Mouse (Mus musculus): Measurements from ENCODE around the gene Nck2.
A peak's percentile ranks its signal among the peaks of the same experiment; 100 is the strongest.
"Not testable (repeated sequence)": the region's sequence is repeated elsewhere in the genome, so short reads cannot be mapped to it uniquely, and the experiment has no call there.

Nck2 gene

DNA sequence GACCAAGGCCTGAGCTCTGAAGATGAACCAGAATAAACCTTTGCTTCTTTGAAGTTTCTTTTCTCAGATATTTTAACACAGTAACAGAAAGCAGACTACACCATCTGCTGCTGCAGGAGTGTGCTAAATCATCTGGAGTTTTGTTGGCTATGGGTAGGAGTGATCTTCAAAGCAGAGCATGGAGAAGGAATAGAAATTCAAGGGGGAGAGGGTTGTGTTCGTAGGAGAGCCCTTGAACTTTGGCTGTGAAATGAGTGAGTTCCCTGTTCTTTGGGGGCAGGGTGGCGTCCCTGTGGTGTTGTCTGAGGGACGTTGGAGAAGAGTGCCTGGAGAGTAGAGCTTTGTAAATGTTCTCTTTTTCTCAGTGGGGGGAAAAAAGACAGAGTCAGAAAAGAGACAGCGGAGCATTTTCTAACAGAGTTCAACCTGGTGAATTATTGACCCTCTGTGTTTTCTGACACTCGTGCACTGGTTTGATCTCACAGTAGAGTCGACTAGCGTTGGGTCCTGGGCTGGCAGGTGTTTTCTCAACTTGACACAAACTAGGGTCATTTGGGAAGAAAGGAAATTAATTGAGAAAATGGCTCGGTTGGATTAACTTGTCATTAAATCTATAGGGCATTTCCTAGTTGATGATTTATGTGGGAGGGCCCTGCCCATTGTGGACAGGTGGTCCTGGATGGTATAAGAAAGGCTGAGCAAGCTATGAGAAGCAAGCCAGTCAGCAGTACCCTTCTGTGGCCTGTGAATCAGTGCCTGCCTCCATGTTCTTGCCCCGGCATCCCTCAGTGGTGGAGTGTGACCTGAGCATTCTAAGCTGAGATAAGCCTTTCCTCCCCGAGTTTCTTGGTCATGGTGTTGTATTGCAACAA, 57.8 kb downstream of the Nck2 start:
- no peak for DNase-seq (ENCODE audit: low spot score in 2 of 2)

DNA sequence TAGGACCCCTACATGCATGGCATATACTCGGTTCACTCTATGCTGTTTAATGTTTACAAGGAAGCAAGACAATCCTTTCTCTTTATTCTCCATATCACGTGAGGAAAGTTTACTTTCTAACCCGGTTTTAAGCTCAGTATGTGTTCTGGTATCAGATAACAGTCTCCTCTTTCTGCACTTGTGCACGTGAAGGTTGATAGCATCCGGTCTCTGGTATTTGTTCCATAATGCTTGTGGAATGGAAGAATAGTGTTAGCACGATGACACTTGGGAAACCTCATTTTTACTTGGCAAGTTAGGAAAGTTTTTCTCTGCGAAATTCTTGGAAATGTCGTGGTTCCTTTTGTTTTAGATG, 58.4 kb downstream of the Nck2 start:
- DNase-seq (ENCODE audit: low spot score in 2 of 2) = no peak

DNA sequence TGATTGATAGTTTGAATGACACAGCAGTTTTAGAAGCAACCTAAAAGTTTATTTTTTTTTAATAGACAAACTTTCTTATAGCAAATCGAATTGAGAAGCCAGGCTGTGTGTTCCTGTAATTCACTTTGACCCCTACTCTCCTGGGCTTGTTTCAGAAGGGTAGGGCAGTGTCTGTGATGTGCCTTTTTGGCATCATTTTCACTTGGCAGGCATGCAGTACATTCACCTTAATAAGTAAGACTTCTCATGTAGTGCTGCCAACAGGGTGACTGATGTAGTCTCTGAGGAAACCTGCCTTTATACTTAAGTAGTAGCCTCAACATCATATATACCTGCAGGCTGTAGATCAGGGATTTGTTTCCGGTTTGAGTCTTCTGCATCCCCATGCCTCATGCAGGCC, 58.9 kb downstream of the Nck2 start:
- no peak for DNase-seq (ENCODE audit: low spot score in 2 of 2)

DNA sequence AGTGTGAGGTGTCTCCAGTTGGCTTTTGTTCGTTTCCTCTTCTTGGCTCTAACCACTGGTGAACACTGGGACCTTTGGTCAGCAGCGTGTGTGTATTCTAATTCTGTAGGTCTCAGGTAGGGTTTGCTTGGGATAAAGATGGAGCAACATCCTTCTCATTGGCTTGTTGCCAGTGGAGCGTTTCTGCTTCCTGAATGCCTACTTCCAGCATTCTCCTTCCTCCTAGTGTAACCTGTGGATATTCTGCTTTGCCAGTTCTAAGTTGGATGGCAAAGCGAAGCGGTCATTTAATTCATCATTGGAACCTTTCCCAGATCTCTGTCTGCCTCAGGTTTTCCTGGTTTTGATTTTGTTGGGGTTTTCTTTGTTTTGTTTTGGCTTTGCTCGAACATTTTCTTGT, 59.3 kb downstream of the Nck2 start:
- no peak for DNase-seq (ENCODE audit: low spot score in 2 of 2)

DNA sequence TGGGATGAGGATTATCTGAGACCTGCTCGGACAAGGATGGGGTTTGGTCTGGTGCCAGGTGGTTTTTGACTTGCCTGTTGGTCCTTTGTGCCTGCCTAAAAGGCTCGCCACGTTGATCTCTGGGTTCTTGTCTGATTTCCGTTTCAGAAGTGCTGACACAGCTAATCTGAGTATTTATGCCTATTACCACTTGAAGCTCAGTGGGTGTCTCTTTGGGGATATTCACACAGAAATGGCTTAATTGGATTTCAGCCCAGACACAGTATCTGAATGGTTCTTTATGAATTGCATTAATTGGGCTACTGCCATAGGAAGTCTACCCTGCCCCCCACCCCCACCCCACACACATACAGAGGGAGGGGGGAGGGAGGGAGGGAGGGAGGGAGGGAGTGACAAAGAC, 59.9 kb downstream of the Nck2 start:
- DNase-seq (ENCODE audit: low spot score in 2 of 2) = no peak

DNA sequence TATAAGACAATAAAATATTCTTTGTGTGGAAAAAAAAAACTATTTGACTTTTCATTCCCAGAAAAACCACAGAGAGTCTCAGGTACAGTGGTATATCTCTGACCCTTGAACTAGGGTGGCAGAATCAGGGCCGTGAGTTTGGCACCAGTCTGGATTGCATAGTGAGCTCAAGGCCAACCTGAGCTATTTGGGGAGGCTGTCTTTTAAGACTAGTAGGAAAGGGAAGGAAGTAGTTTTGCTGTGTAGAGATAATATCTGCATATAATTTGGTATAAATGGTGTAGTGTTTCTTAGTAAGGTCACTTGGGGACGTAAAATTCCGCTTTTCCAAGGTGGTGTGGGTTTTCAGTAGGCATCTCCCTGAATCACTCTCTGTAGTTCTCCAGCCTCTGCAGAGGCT, 62.3 kb downstream of the Nck2 start:
- DNase-seq (ENCODE audit: low spot score in 2 of 2) = no peak

DNA sequence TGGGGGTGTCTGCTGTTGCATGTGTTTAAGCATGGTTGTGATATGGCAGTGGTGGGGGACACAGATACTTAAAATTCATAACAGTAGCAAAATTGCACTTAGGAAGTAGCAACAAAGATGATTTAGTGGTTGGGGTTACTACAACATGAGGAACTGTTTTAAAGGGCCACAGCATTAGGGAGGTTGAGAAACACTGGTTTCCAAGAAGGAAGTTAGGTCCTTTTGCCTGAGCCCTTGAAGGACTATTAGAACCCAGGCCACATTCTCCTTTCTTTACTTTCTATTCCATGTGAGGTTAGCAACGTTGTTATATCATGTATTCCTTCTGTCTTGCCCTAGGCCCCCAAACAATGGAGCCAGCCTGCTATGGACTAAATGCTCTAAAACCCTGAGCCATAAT, 63.4 kb downstream of the Nck2 start:
- no peak for DNase-seq (ENCODE audit: low spot score in 2 of 2)

DNA sequence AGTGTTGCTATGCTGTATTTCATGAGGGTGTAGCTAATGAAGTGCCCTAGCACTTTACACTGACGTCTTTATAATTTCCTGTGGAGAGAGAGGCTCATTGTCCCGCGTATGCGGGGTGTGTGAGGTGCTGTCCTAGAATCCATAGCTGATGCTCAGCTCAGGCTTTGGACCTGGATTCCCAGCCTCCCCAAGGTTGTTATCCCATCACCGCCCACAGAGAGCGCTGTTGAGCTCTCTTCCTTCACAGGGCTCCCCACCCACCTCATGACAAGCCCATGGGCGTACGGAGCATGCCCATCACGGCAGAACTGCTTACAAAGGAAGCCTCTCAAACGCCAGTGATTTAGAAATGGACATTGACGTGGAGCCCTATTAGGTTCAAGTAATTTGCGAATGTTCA, 66.9 kb downstream of the Nck2 start:
- no peak for DNase-seq (ENCODE audit: low spot score in 2 of 2)

DNA sequence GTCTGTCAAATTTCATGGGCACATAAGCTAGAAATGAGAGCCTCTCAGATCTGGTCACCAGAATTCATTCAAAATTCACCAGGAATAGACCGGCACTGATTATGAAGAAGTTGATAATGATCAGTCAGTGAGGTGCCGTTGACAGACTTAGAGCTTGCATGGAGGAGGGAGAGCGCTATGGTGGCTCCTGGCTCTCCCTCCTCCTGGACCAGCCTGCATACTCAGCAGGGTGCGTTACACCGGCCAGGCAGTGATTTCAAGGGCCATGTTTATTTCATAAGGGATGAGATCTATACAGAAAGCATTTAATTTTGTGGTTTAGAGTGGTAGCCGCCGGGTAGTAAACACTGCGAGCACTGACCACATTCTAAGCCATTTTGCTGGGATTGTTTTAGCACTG, 67.3 kb downstream of the Nck2 start:
- no peak for DNase-seq (ENCODE audit: low spot score in 2 of 2)

DNA sequence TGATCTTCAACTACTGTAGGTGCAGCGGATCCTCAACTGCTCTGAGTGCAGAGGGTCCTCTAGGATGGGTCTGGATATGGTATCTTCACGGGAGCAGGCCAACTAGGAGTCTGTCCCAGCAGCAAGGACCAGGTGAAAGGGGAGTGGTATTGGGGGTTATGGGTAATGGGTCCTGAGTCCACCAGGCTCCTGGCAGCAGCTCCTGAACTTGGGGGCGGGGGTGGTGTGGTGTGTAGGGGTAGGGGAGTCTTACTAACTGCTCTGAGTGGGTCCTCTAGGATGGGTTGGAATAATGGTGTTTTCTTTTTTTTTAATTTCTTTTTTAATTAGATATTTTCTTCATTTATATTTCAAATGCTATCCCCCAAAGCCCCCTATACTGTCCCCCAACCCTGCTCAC, 73.0 kb downstream of the Nck2 start:
- no peak for DNase-seq (ENCODE audit: low spot score in 2 of 2)

DNA sequence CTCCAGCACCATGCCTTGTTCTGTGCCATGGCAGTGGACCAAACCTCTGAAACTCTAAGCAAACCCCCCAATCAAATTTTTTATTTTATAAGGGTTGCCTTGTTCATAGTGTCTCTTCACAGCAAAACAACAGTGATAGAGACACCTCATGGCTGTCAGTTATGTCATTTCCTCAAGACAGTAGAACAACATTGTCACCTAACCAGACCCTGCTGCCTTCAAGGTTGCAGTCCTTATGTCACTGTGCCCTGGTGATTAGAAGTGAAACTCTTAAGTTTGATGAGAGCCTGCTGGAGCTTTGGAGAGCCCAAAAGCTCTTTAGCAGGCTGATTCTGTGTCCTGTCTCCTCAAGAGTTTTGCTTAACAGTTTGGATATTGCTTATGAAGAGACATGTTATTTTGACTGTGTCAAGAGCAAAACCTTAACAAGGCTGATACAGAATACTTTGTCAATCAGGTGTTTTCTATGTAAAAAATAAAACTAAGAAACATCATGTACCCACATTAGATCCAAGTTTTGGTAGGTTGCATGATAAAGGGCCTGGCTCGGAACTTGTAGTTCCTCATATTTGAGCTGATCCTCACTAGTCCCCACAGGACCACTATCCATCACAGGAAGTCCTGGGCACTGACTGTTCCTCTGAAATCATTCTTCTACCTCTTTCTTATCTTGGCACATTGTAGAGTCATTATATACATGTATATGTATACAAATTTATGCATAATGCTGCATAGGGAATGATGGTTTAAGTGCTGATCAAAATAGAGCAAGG, 76.0 kb downstream of the Nck2 start:
- no peak for DNase-seq (ENCODE audit: low spot score in 2 of 2)

DNA sequence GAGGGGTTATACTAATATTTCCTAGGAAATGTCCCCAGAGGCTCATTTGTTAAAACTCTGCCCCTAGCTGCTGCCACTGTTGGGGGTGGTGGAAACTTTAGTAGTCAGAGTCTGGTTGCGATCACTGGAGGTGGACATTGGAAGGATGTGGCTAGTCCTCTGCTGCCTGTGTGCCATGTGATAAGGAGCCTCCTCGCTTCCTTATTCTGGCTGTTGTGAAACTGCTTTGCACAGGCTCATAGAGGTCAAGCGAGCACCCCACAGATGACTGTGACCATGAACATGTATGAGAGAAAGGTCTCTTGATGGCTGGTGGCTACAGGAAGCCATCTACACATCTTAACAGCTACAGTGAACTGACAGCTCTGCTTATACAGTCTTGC, 76.6 kb downstream of the Nck2 start:
- DNase-seq (ENCODE audit: low spot score in 2 of 2) = peak in 1 of 2 experiments; percentile 17

DNA sequence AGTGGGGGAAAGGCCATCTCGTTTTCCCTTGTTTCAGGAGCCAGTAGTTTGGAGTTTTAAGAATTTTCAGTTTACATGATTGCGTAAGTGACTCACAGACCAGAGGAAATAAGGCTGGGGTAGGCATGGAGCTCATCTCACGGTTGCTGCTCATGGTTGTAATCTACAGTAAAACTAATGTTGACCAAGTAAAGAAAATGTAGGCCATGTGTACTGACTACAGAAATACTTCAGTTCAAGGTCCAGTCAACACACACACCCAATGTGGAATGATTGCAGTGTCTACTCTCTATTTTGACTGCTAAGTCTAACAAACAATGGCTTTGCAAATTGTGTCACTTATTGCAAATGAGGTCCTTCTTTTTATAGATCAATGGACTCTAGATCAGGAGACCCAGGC, 77.1 kb downstream of the Nck2 start:
- no peak for DNase-seq (ENCODE audit: low spot score in 2 of 2)

DNA sequence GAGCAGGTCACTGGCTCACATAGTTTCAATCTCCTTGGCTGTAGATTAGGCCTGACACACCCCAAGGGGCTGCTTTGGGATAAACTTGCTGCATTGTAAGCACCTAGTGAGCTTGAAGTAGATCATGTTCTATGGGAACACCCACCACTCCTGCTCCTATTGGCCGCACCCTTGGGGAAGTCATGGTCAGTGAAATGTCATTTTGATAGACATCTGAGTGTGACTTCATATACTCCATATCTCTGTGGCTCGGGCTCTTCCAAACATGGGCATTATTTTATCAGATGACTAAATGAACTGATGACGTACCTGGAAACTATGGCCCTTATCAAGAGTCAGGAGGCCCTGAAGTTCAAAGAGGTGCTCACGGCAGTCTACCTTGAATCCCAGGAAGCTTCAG, 77.6 kb downstream of the Nck2 start:
- DNase-seq (ENCODE audit: low spot score in 2 of 2) = no peak

DNA sequence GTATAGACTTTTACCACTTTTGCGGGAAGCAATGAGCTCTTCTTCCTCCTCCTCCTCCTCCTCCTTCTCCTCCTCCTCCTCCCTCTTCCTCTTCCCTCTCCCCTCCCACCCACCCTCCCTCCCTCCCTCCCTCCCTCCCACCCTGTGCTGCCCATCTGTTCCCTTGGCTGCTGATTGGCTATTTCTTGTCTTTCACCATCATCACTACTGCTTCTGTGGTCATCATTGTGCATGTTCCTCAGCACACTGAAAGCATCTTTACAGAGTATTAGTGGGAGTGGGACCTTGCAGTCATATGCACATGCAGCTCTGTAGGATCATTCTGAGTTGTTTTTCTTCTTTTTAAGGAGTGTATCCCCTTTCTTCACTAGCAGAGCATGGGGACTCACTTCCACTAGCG, 78.6 kb downstream of the Nck2 start:
- no peak for DNase-seq (ENCODE audit: low spot score in 2 of 2)

DNA sequence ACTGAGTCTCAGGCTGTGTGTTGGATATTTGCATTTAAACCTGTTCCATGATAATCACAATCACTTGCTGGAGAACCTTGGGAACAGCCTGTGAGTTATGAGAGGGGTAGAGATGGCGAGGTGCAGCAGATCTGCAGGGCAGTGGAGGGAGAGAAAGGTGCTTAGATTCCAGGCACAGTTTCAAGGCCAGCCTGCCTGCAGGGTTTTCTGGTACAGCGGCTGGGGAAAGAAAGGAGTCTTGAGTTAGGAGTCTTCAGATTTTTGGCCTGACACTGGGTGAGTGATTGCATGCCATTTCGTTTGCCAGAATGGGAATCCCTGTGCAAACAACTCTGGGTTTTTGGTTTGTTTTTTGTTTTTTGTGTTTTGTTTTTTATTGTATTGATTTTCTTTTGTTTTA, 80.0 kb downstream of the Nck2 start:
- DNase-seq (ENCODE audit: low spot score in 2 of 2) = no peak

DNA sequence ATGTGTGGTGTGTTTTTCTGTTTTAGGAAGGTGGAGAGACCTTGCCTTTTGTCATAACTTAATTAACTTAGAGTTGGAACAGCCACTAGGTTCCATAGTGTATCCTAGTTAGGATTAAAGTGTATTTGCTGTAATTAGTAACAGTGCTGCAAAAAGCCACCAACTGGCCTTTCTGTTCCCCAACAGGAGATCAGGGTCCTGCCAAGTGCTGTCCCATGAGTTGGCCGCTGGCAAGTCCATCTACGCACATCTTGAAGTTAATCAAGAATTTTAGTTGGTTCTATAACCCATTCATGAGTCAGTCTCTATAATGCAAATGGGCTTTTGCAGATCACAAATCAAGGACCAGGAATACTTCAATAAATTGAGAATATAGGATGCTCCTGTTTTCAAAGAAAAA, 83.9 kb downstream of the Nck2 start:
- DNase-seq (ENCODE audit: low spot score in 2 of 2) = no peak

DNA sequence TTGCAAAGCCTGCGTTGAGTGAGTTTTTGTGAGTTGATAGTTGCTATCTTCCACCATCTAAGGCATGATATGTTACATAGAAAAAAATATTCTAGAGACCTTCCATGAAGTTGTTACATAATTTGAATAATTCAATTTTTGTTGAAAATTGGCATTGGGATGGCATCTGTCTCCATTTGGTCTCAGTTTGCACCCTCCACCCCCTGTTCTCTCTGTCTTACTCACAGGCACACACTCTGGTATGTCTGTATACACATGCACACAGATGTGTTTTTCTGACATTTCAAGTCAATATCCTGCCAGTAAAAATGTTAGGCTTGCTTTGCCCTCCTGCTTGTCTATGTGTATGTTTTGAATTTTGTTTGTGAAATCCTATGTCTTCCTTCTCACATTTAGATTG, 84.7 kb downstream of the Nck2 start:
- no peak for DNase-seq (ENCODE audit: low spot score in 2 of 2)

DNA sequence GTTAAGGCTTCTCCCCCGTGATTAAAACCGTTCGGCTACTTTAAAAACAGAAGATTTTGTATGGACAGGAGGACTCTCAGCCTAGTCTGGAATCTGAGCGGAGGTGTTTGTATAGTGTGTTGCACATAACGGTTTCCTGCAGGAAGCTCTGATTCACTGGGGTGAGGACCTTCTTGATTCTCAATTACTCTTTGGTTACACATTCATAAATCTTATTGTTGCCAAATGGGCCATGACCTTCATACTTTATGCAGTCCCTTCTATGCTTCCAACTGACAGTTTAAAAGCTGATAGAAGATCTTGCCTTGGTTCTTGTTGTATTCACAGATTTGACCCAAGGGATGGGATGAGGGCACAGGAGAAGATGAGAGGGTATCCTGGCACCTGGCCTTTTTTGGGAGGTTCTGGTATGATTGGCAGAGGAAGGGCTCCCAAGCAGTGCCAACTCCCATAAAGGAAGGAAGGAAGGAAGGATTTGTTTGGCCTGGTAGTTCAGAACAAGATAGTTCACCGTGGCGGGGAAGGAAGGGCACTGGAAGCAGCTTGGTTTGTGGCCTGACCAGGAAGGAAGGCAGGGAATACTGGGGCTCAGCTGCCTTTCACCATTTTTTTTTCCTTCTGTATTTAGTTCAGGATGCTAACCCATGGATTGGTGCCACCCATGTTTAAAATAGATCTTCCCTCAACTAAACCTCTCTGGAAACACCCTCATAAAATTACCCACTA, 86.1 kb downstream of the Nck2 start:
- DNase-seq (ENCODE audit: low spot score in 2 of 2) = no peak

DNA sequence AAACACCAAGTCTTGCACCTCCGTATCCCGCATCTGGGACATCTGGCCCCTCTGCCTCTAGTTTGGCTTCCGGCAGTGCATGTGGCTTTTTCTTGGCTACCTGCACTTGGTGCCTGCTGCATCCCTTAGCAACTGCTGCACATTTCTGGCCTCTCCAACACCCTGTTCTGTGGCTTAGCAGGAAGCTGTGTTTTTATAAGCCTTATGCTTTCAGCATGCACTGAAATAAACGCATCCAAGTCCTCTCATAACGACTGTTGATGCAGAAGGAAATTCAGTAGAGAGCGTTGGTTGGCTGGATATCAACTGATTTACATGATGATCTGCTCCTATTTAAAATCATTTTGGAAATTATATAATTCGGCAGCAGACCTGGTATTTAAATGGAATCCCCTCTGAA, 86.9 kb downstream of the Nck2 start:
- DNase-seq (ENCODE audit: low spot score in 2 of 2) = no peak

DNA sequence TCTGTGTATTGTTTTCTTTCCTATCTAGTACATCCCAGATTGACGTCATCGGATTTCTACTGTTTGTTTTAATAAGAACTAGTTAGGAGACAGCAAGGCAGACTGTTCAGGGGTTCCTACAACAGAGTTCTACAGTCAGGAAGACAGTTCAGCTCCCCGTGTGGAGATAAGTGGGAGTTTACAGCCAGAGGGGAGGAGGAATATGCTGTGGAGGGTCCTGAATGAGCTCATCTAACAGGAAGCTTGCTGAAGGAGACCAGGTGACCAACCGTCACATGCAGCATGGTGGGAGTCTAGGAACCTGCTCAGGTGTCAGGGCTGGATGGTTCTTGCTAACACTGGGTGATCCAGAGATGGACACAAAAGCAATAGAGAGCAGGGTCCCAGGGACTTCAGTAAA, 87.9 kb downstream of the Nck2 start:
- no peak for DNase-seq (ENCODE audit: low spot score in 2 of 2)

DNA sequence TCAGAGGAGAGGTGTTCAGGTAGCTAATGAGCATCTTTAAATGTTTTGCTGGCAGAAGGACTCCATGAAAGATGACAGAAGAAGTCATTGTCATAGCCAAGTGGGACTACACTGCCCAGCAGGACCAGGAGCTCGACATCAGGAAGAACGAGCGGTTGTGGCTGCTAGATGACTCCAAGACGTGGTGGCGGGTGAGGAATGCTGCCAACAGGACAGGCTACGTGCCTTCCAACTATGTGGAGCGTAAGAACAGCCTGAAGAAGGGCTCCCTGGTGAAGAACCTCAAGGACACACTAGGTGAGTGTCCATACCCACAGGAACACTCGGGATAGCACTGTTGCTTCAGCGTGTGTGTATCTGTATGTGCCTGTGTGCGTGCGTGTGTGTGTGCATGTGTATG, 89.1 kb downstream of the Nck2 start:
- DNase-seq (ENCODE audit: low spot score in 2 of 2) = not testable (repeated sequence)
